Mouse (Mus musculus): ENCODE measurements around the gene Psors1c2. TPM values are rescaled to one million over a fixed set of nuclear protein-coding genes. Genes with fewer than 3 reads are reported as not detected.

Gene Psors1c2
- polyA plus RNA-seq, 1 experiment from 2014 or later: 0.47 TPM

DNA sequence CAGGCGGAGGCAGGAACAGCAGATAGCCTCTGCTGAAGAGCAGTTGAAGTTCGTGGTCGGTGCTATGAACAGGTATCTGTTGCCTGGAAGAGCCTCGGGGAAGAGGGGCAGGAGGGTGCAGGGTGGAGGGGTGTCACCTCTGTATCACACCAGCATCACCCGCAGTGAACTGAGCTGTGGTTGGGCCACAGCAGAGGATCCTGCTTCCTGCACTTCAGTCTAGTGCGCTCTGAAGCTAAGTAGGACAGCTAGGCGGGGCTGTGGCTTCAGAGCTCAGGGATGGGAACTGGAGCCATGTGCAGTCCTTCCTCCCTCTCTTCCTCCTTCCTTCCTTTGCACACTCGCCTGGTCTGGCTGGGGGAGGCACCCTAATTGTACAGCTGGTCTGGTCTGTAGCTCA is 6.4 kb upstream of the Psors1c2 start:
- Histone ChIP-seq H3K4me2 (no peak overlapping the region), H3K9me3 (no peaks in the 10 kb centered on the region), H3K4me1 (replicated peaks) (peaks cover 9% of the 10 kb centered on the region; the same call in 1 of the 2 replicates), H3K27ac (replicated peaks) (no peak overlapping the region), H3K4me3 (no peak overlapping the region), H3K36me3 (peaks cover 24% of the 10 kb centered on the region; the same call in 1 of the 2 replicates), H3K27me3 (no peaks in the 10 kb centered on the region), H3K9ac (no peak overlapping the region)
- WGBS: 83% methylated on average over 8 of the region's 8 CpGs
- no peak for ATAC-seq (ENCODE audit: low read depth)

DNA sequence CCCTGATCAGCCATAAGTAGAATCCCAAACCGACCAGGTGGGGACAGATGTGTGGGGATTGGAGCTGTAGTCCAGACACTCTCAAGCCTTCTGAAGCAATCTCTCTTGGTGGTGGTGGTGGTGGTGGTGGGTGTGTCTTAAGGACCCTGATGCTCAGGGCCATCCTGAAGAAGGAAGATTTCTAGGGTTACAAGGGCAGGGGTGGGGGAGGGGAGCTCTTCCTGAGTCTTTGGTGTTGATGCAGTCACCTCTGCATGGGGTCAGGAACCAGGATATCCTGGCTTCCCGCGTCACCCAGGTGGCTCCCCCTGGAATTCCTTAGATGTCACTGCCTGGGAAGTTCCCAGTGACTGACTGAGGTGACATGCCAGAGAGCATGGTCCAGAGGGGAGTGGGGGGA is 641 bp upstream of the Psors1c2 start:
- Histone ChIP-seq H3K9ac (no peak overlapping the region), H3K9me3 (no peaks in the 10 kb centered on the region), H3K27ac (replicated peaks) (no peak overlapping the region), H3K4me2 (no peak overlapping the region), H3K4me1 (replicated peaks) (peaks cover 9% of the 10 kb centered on the region; the same call in 1 of the 2 replicates), H3K4me3 (no peak overlapping the region), H3K27me3 (no peaks in the 10 kb centered on the region), H3K36me3 (peaks cover 8% of the 10 kb centered on the region; the same call in 1 of the 2 replicates)
- no peak for ATAC-seq (ENCODE audit: low read depth)
- WGBS: 14% methylated on average over 3 of the region's 3 CpGs

DNA sequence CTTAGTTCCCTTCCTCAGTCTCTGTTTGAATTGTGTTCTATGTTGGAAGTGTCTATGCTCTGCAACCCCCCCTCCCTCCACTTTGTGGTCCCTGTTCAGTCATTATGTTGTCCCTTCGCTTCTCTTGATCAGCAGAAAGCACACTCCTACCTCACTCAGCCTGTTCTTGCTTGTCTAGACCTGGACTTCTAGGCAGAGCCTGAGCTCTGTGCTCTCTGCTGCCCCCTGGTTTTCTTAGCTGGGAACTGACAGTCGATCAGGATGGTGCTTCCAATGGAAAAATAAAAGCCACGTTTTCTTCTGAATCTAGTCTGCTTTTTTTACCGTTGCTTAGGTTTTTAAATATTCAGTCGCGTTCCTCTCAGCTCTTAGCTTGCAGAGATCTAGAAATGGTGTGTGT is 1.3 kb downstream of the Psors1c2 start:
- peak; percentile 62 for ATAC-seq (ENCODE audit: low read depth)
- WGBS: 17% methylated on average over 6 of the region's 6 CpGs

DNA sequence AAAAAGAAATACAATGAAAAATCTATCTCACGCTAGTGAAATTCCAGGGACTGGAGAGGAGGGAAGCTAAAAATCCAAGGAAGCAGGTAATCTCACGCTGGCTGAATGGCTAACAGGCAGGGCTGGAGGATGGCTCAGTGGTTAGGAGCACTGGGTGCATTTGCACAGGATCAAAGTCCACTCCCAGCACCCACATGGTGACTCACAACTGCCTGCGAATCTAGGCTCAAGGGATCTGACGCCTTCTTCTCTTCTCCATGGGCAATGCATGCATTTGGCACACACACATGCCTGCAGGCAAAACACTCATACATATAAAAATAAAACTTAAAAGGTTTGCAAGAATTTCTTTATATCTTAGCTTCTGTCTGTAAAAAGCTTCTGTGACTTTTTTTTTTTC is 4.4 kb downstream of the Psors1c2 start:
- Histone ChIP-seq H3K27ac (replicated peaks) (no peak overlapping the region), H3K9me3 (no peaks in the 10 kb centered on the region), H3K27me3 (no peaks in the 10 kb centered on the region), H3K4me1 (replicated peaks) (no peaks in the 10 kb centered on the region), H3K9ac (no peak overlapping the region), H3K4me3 (no peak overlapping the region), H3K4me2 (no peak overlapping the region), H3K36me3 (no peaks in the 10 kb centered on the region)
- 90% methylated on average over 4 of the region's 4 CpGs for WGBS
- ATAC-seq (ENCODE audit: low read depth): no peak

More for the DNA sequence above, 1.3 kb downstream of the Psors1c2 start:
- Histone ChIP-seq H3K9me3 (no peaks in the 10 kb centered on the region), H3K27ac (replicated peaks) (no peak overlapping the region), H3K4me2 (no peak overlapping the region), H3K27me3 (no peaks in the 10 kb centered on the region), H3K36me3 (no peaks in the 10 kb centered on the region), H3K4me1 (replicated peaks) (peaks cover 9% of the 10 kb centered on the region; the same call in 1 of the 2 replicates), H3K9ac (no peak overlapping the region), H3K4me3 (no peak overlapping the region)

DNA sequence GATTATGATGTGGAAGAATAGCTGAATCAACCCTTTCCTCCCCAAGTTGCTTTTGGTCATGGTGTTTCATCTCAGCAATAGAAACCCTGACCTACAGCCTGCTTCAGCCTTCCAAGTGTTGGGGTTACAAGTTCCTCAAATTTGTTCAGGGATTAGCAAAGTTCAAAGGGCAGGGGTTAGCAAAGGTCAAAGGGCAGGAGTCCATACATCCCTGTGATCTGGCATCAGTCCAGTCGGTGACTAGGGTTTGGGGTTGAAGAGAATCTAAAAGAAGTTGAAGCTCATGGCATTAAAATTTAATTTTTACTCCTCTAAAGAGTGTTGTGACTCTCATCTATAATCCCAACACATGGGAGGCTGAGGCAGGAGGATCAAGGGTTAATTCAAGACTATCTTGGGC is 5.5 kb downstream of the Psors1c2 start:
- H3K4me1 ChIP-seq (replicated peaks): peaks cover 7% of the 10 kb centered on the region
- no peaks in the 10 kb centered on the region for H3K9me3 ChIP-seq
- no peak overlapping the region for H3K4me2 ChIP-seq
- H3K27ac ChIP-seq (replicated peaks): no peak overlapping the region
- no peaks in the 10 kb centered on the region for H3K36me3 ChIP-seq
- H3K4me3 ChIP-seq: no peak overlapping the region
- no peak for ATAC-seq (ENCODE audit: low read depth)
- WGBS: 88% methylated on average over 1 of the region's 1 CpGs
- no peak overlapping the region for H3K9ac ChIP-seq
- H3K27me3 ChIP-seq: no peaks in the 10 kb centered on the region

DNA sequence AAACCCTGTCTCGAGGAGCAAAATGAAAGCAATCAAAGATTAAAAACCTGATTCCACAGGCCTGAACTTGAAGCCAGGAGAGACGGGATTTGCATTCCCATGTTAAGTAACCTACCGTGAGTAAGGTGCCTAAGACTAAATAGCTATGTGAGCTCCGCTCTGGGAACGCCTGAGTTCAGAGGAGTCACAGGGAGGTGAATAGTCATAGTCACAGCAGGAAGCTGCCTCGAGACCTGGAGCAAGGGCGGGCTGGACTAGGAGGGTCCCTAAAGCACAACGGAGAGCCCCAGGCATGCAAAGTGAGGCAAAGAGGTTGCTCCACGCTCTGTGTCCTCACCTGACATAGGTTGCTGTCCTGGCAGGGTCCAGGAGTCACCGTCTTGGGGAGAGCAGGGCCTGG is 6.5 kb downstream of the Psors1c2 start:
- no peak overlapping the region for H3K9ac ChIP-seq
- WGBS: 52% methylated on average over 10 of the region's 10 CpGs
- no peaks in the 10 kb centered on the region for H3K9me3 ChIP-seq
- H3K4me2 ChIP-seq: no peak overlapping the region
- no peak overlapping the region for H3K4me3 ChIP-seq
- no peaks in the 10 kb centered on the region for H3K27me3 ChIP-seq
- ATAC-seq (ENCODE audit: low read depth): no peak
- H3K4me1 ChIP-seq (replicated peaks): peaks cover 14% of the 10 kb centered on the region
- H3K36me3 ChIP-seq: no peaks in the 10 kb centered on the region
- H3K27ac ChIP-seq (replicated peaks): no peak overlapping the region

DNA sequence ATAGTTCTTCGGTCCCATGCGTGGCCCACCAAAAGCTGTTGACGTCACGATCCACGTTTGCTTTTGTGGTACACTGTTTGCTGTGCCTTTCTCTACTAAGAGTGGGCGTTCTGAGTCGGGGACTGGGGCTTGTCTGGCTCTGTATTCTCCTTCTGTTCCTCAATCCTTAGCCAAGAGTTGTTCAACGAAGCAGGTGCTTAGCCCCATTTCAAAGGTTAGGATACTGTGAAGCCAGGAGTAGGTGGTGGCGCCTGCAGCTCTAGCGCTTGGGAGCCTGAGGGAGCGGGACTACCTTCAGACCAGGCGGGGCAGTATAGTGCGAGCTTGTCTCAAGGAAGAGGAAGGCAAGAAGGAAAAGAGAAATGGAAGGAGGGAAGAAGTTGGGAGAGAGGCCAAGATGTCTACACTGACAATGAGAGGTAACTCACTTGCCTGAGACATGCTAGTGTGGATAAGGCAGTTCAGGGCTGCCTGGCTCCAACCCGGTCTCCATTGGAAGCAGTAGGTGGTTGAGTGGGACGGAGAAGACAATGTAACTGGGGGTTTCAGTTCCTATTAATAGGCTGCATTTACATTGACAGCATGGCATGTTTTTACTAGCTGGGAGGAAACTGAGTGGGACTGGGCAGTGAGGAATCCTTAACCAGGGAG is 9.9 kb downstream of the Psors1c2 start:
- 0 out of 2 replicates have a peak overlapping the region, but pooled peaks have one; percentile 18 for H3K27ac ChIP-seq (replicated peaks)
- no peak overlapping the region for H3K4me3 ChIP-seq
- no peak for ATAC-seq (ENCODE audit: low read depth)

DNA sequence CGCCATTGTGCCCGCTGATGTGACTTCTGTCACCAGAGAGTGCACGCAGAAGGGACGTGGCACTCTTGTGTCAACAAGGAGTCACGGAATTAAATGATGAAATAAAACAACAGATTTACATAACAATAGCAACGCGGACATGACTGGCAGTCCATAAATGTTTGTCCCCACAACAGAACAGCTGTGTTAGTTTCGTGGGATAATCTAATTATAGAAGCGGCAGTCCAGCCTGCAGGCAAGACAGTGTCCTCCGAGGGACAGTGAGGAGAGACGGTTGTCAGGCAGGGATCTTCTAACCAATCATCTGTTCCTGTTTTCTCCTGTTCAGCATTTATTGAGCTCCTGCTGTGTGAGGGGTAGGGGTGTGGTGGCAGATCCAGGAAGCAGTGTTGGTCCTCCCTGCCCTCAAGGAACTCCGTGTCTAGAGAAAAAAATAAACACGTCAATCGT is 10.4 kb downstream of the Psors1c2 start:
- Histone ChIP-seq H3K9me3 (no peaks in the 10 kb centered on the region), H3K4me3 (no peak overlapping the region)

More for the DNA sequence above, 9.9 kb downstream of the Psors1c2 start:
- 79% methylated on average over 15 of the region's 15 CpGs for WGBS
- Histone ChIP-seq H3K9ac (peak overlapping the region; percentile 12; the same call in 1 of the 2 replicates), H3K9me3 (no peaks in the 10 kb centered on the region), H3K4me2 (peak overlapping the region; percentile 31), H3K27me3 (no peaks in the 10 kb centered on the region), H3K36me3 (no peaks in the 10 kb centered on the region), H3K4me1 (replicated peaks) (peaks cover 27% of the 10 kb centered on the region)

DNA sequence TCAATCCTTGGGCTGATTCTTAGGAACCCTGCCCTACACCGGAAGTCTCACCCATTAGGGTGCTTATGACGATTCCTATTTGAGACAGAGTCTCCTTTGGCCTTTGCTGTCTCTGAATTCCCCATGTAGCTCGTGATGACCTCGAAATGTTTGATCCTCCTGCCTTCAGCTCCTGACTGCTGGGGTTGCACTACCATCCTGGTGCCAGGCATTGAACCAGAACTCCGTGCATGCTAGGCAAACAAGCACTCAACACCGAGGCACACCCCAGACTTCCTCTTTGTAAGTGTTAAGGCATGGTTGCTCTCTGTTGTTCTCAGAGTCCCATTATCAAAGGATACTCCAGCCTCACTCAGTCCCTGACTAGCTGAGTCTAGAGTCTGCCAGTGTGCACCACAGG is 11.0 kb downstream of the Psors1c2 start:
- 86% methylated on average over 6 of the region's 6 CpGs for WGBS
- no peak overlapping the region for H3K9ac ChIP-seq
- no peak for ATAC-seq (ENCODE audit: low read depth)

More for the DNA sequence above, 10.4 kb downstream of the Psors1c2 start:
- no peak for ATAC-seq (ENCODE audit: low read depth)
- peak overlapping the region; percentile 12; the same call in 1 of the 2 replicates for H3K9ac ChIP-seq
- peaks cover 27% of the 10 kb centered on the region for H3K4me1 ChIP-seq (replicated peaks)
- 21% methylated on average over 14 of the region's 14 CpGs for WGBS
- peak overlapping the region; percentile 31 for H3K4me2 ChIP-seq
- 0 out of 2 replicates have a peak overlapping the region, but pooled peaks have one; percentile 18 for H3K27ac ChIP-seq (replicated peaks)
- no peaks in the 10 kb centered on the region for H3K27me3 ChIP-seq
- H3K36me3 ChIP-seq: no peaks in the 10 kb centered on the region

DNA sequence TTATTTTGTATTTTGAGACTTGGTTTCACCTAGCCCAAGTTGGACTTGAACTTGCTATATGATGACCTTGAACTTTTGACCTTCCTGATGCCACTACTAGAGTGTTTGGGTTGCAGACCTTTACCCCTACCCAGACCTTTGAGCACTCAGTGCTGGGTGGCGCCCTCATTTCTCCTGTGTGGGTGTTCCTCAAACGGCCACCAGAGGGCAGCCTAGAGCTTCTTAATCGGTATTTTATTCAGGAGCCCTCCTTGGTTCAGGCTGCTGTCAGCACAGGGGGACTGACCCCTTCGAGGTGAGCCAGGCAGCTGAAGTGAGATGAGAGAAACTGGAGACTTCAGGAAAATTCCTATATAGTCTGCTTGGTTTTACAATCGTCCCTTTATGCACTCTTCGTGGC is 11.7 kb downstream of the Psors1c2 start:
- ATAC-seq (ENCODE audit: low read depth): peak; percentile 41; the same call in 1 of the 2 replicates
- no peak overlapping the region for H3K4me2 ChIP-seq
- H3K36me3 ChIP-seq: no peaks in the 10 kb centered on the region
- no peak overlapping the region for H3K9ac ChIP-seq
- H3K27me3 ChIP-seq: no peaks in the 10 kb centered on the region
- H3K27ac ChIP-seq (replicated peaks): no peak overlapping the region
- H3K4me3 ChIP-seq: no peak overlapping the region
- peaks cover 27% of the 10 kb centered on the region for H3K4me1 ChIP-seq (replicated peaks)
- 29% methylated on average over 6 of the region's 6 CpGs for WGBS
- no peaks in the 10 kb centered on the region for H3K9me3 ChIP-seq

More for the DNA sequence above, 11.0 kb downstream of the Psors1c2 start:
- no peak overlapping the region for H3K4me2 ChIP-seq
- H3K36me3 ChIP-seq: no peaks in the 10 kb centered on the region
- no peak overlapping the region for H3K4me3 ChIP-seq
- H3K27me3 ChIP-seq: no peaks in the 10 kb centered on the region
- peaks cover 27% of the 10 kb centered on the region for H3K4me1 ChIP-seq (replicated peaks)
- no peak overlapping the region for H3K27ac ChIP-seq (replicated peaks)
- no peaks in the 10 kb centered on the region for H3K9me3 ChIP-seq

DNA sequence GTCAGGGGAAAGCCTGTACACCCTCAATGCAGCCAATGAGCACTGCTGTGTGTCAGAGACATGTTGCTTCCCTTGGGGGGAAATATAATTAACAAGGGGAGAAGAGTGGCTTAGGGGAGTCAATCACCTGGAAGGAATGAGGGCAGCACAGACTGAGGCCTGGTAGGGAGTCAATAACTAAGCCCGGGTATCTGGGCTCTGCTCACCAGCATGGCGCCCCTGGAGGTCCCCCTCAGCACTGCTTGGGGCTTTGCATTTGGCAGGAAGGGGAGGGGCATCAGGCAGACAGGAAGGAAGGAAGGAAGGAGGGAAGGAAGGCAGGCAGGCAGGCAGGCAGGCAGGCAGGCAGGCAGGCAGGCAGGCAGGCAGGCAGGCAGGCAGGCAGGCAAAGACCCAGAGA is 14.5 kb downstream of the Psors1c2 start:
- no peak overlapping the region for H3K4me2 ChIP-seq
- no peak overlapping the region for H3K9ac ChIP-seq
- WGBS: 54% methylated on average over 2 of the region's 2 CpGs
- no peak overlapping the region for H3K27ac ChIP-seq (replicated peaks)
- no peaks in the 10 kb centered on the region for H3K36me3 ChIP-seq
- H3K4me3 ChIP-seq: no peak overlapping the region
- no peak for ATAC-seq (ENCODE audit: low read depth)
- peaks cover 27% of the 10 kb centered on the region for H3K4me1 ChIP-seq (replicated peaks)
- H3K27me3 ChIP-seq: no peaks in the 10 kb centered on the region
- no peaks in the 10 kb centered on the region for H3K9me3 ChIP-seq

DNA sequence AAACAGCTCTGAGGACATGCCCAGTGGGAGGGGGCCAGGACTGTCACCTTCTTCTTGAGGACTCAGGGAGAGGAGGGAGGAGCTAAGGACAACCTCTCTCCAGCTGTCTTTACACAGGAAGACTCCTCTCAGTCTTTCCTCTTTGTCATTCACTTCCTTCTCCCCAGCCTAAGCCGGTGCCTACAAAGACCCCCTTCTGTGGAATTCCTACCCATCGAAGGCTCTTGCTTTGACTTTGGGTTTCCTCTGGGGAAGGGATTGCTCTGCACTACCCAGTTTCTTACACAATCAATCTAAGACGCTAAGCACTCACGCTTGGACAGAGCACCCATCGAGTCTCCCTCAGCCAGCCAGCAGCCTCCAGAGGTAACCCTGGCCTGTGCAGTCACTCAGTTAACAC is 15.6 kb downstream of the Psors1c2 start:
- 18% methylated on average over 5 of the region's 5 CpGs for WGBS
- no peak overlapping the region for H3K4me3 ChIP-seq
- no peaks in the 10 kb centered on the region for H3K27me3 ChIP-seq
- H3K9ac ChIP-seq: no peak overlapping the region
- H3K4me1 ChIP-seq (replicated peaks): peaks cover 18% of the 10 kb centered on the region; the same call in 1 of the 2 replicates
- no peak overlapping the region for H3K4me2 ChIP-seq
- no peak overlapping the region for H3K27ac ChIP-seq (replicated peaks)
- H3K36me3 ChIP-seq: no peaks in the 10 kb centered on the region
- ATAC-seq (ENCODE audit: low read depth): no peak
- H3K9me3 ChIP-seq: no peaks in the 10 kb centered on the region
